In the genomic region with DNA sequence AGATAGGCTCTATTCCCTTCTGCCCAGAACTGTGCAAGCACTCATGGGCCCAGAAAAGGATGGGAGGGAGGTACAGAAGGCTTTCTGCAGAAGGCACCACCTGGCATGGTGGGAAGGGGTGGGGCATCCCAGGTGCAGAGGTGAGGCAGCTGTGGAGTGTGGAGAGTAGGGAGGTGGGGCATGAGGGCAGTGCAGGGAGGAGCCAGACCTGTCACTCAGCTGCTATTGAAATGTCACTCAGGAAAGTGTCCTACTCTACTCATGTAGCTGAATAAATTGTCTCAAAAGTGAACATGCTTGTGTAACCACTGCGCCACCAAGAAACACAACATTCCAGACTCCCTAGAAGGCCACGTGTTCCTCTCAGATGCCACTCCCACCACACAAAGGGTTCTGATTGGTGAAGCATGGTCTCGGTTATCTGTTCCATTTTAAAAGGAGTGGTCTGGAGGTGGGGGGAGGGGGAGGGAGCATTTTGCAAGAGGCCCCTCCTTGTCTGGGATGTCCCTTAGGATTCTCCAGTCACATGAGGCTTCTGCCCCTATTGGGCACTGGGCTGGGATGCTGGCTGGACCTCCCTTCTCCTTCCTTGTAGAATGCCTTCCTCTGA, we compare ENCODE assay signal across 9 mouse cellular contexts. TPM values are rescaled to one million over a fixed set of nuclear protein-coding genes. Genes with fewer than 3 reads are reported as not detected.
DNase-seq lines count a peak whose midpoint lies in the region; ATAC-seq and TF ChIP-seq lines count a peak whose summit lies in the region.
"Had no signal": no experiment of that assay in that cellular context is flagged by ENCODE, and none has a peak within 500 bp of the region (broad histone marks: within the 10 kb centered on the region; RNA-seq: fewer than 3 reads in every experiment).

No protein-coding gene starts in this region.

- H3K4me1 ChIP-seq in heart, embryonic 11.5 days (ENCODE audit: control insufficient read depth, insufficient read depth, low read length), result peaks cover 87% of the 10 kb centered on the region
- H3K4me1 ChIP-seq in midbrain, embryonic 12.5 days, result peaks cover 60% of the 10 kb centered on the region
- H3K4me1 ChIP-seq in midbrain, embryonic 15.5 days, result peaks cover 62% of the 10 kb centered on the region
- peaks cover 66% of the 10 kb centered on the region for H3K4me1 ChIP-seq in liver, embryonic 11.5 days (replicated peaks; ENCODE audit: control insufficient read depth, insufficient read depth, low read length)

- no peak for TF ChIP-seq POLR2A in myocyte (IDR thresholded peaks at IDR 0.05; ENCODE audit: insufficient read length, low read depth)

- peaks cover 75% of the 10 kb centered on the region for H3K79me2 ChIP-seq in myocyte (ENCODE audit: control insufficient read depth, insufficient read depth)

- H3K27me3 ChIP-seq in heart, embryonic 11.5 days (ENCODE audit: control insufficient read depth, insufficient read depth, low read length), result no peaks in the 10 kb centered on the region
- H3K27me3 ChIP-seq in midbrain, embryonic 12.5 days, result no peaks in the 10 kb centered on the region
- no peaks in the 10 kb centered on the region for H3K27me3 ChIP-seq in midbrain, embryonic 15.5 days (replicated peaks)
- no peaks in the 10 kb centered on the region for H3K27me3 ChIP-seq in liver, embryonic 11.5 days (replicated peaks; ENCODE audit: control insufficient read depth, insufficient read depth, low read length)
- H3K27me3 ChIP-seq in myocyte (ENCODE audit: control insufficient read depth, insufficient read depth, insufficient read length), result no peaks in the 10 kb centered on the region
- H3K27me3 ChIP-seq: forebrain, embryonic 12.5 days had no signal

- no peak for DNase-seq in heart, adult 8-10 months (ENCODE audit: low spot score)
- DNase-seq in liver, embryonic 11.5 days (ENCODE audit: low spot score), result no peak
- no peak for DNase-seq in urinary bladder, postnatal 14 days (ENCODE audit: low spot score)
- DNase-seq in cerebellum, adult 9-10 months, result no peak

- no peak overlapping the region for H3K4me3 ChIP-seq in heart, embryonic 11.5 days (ENCODE audit: low read depth, low read length)
- H3K4me3 ChIP-seq in midbrain, embryonic 12.5 days, result no peak overlapping the region
- no peak overlapping the region for H3K4me3 ChIP-seq in midbrain, embryonic 15.5 days
- H3K4me3 ChIP-seq in liver, embryonic 11.5 days (ENCODE audit: low read depth, low read length), result no peak overlapping the region
- no peak overlapping the region for H3K4me3 ChIP-seq in myocyte
- H3K4me3 ChIP-seq: forebrain, embryonic 12.5 days had no signal

- no peak overlapping the region for H3K9ac ChIP-seq in heart, embryonic 11.5 days (ENCODE audit: low read depth, low read length)
- no peak overlapping the region for H3K9ac ChIP-seq in midbrain, embryonic 12.5 days (replicated peaks)
- no peak overlapping the region for H3K9ac ChIP-seq in midbrain, embryonic 15.5 days
- no peak overlapping the region for H3K9ac ChIP-seq in liver, embryonic 11.5 days (ENCODE audit: low read depth, low read length)
- H3K9ac ChIP-seq: forebrain, embryonic 12.5 days had no signal

- peak overlapping the region; percentile 15; the same call in 1 of the 2 replicates for H3K4me2 ChIP-seq in heart, embryonic 11.5 days
- no peak overlapping the region for H3K4me2 ChIP-seq in midbrain, embryonic 12.5 days (replicated peaks)
- no peak overlapping the region for H3K4me2 ChIP-seq in midbrain, embryonic 15.5 days
- H3K4me2 ChIP-seq in liver, embryonic 11.5 days, result no peak overlapping the region
- H3K4me2 ChIP-seq in myocyte (ENCODE audit: low read depth), result no peak overlapping the region
- H3K4me2 ChIP-seq: forebrain, embryonic 12.5 days had no signal

- WGBS in heart, embryonic 11.5 days (ENCODE audit: insufficient replicate concordance), result 23% methylated on average over 3 of the region's 3 CpGs
- WGBS in midbrain, embryonic 12.5 days, result 41% methylated on average over 3 of the region's 3 CpGs
- 39% methylated on average over 3 of the region's 3 CpGs for WGBS in midbrain, embryonic 15.5 days
- WGBS in liver, embryonic 11.5 days, result 24% methylated on average over 3 of the region's 3 CpGs

- peaks cover 10% of the 10 kb centered on the region for H3K36me3 ChIP-seq in heart, embryonic 11.5 days (ENCODE audit: control insufficient read depth, insufficient read depth, low read length)
- H3K36me3 ChIP-seq in midbrain, embryonic 12.5 days, result peaks cover 43% of the 10 kb centered on the region
- no peaks in the 10 kb centered on the region; the same call in 1 of the 2 replicates for H3K36me3 ChIP-seq in midbrain, embryonic 15.5 days (replicated peaks)
- peaks cover 8% of the 10 kb centered on the region; the same call in 1 of the 2 replicates for H3K36me3 ChIP-seq in liver, embryonic 11.5 days (ENCODE audit: control insufficient read depth, insufficient read depth, low read length)
- peaks cover 8% of the 10 kb centered on the region for H3K36me3 ChIP-seq in myocyte (ENCODE audit: control insufficient read depth, insufficient read depth)

- ATAC-seq in heart, embryonic 11.5 days (replicated peaks; ENCODE audit: insufficient number of reproducible peaks, low FRiP score, low TSS enrichment), result no peak
- no peak for ATAC-seq in midbrain, embryonic 12.5 days (ENCODE audit: low FRiP score, low read depth)
- no peak for ATAC-seq in midbrain, embryonic 15.5 days (replicated peaks)
- peak; percentile 38; the same call in 1 of the 2 replicates for ATAC-seq in liver, embryonic 11.5 days (replicated peaks; ENCODE audit: low FRiP score)

- H3ac ChIP-seq in myocyte (ENCODE audit: control insufficient read depth, insufficient read length), result no peak overlapping the region

- peak overlapping the region; percentile 37 for H3K27ac ChIP-seq in heart, embryonic 11.5 days (ENCODE audit: low read depth, low read length)
- peak overlapping the region; percentile 25; the same call in 1 of the 2 replicates for H3K27ac ChIP-seq in midbrain, embryonic 12.5 days (replicated peaks)
- no peak overlapping the region for H3K27ac ChIP-seq in midbrain, embryonic 15.5 days
- H3K27ac ChIP-seq in liver, embryonic 11.5 days (ENCODE audit: low read depth, low read length), result no peak overlapping the region
- H3K27ac ChIP-seq: forebrain, embryonic 12.5 days had no signal

- H3K9me3 ChIP-seq in heart, embryonic 11.5 days (replicated peaks; ENCODE audit: control insufficient read depth, low read length), result no peaks in the 10 kb centered on the region
- no peaks in the 10 kb centered on the region for H3K9me3 ChIP-seq in midbrain, embryonic 12.5 days
- H3K9me3 ChIP-seq in midbrain, embryonic 15.5 days, result no peaks in the 10 kb centered on the region
- H3K9me3 ChIP-seq in liver, embryonic 11.5 days (ENCODE audit: control insufficient read depth, low read length), result no peaks in the 10 kb centered on the region
- H3K9me3 ChIP-seq: forebrain, embryonic 12.5 days had no signal

TF ChIP-seq in myocyte, 11 proteins besides CTCF, POLR2A, EP300 and RAD21:
- TF ChIP-seq MYOG (IDR thresholded peaks at IDR 0.05; ENCODE audit: control insufficient read depth in 1 of 3, insufficient read depth in 1 of 3, insufficient read length in 2 of 3, low read depth in 2 of 3), result peak in 1 of 3 experiments; percentile 25
- TF ChIP-seq POLR2AphosphoS2 (IDR thresholded peaks at IDR 0.05; ENCODE audit: insufficient read length, low read depth), result peak; percentile 27
- TF ChIP-seq MYOD1 (IDR thresholded peaks at IDR 0.05; ENCODE audit: control insufficient read depth in 1 of 3, insufficient read length in 2 of 3, low read depth in 2 of 3), result peak in 1 of 3 experiments; percentile 31
- TF ChIP-seq CEBPB (IDR thresholded peaks at IDR 0.05; ENCODE audit: insufficient read depth, poor library complexity, severe bottlenecking), result no peak

RNA-seq across cellular contexts. Expression of a gene that starts 41.6 kb away (rescaled TPM):
- 34.9 and 36.2 TPM in 2 replicates for polyA plus RNA-seq in heart, embryonic 11.5 days (2014; fragmentation: Nextera tagmentation; extraction: Ambion mirVana)
- 10 to 100 TPM; 34.7 to 44.1 (median 40.4) TPM for total RNA-seq in heart, adult 8-10 months (2022)
- 79.4 and 82.5 TPM in 2 replicates for polyA plus RNA-seq in midbrain, embryonic 12.5 days (2016; fragmentation: Nextera tagmentation; extraction: Ambion mirVana)
- polyA plus RNA-seq in midbrain, embryonic 15.5 days (2015; fragmentation: Nextera tagmentation; extraction: Ambion mirVana), result 77.3 and 78.8 TPM in 2 replicates
- polyA plus RNA-seq in liver, embryonic 11.5 days (2014; fragmentation: Nextera tagmentation; extraction: Ambion mirVana), result 27.5 and 31.0 TPM in 2 replicates
- polyA plus RNA-seq in myocyte (2012; fragmentation: generic; extraction: Trizol), result 34.5 TPM

Comparison
In these comparisons a context has a peak if more than half of its experiments do, and no peak if none do; other contexts are left out.
1. H3K27ac ChIP-seq: peak in heart, embryonic 11.5 days (single experiment) and midbrain, embryonic 12.5 days (single experiment); none in midbrain, embryonic 15.5 days (single experiment) and liver, embryonic 11.5 days (single experiment).